Mouse (Mus musculus) stomach, embryonic 14.5 days (tissue): Measurements from ENCODE around the gene Tbl1x. TPM values are rescaled to one million over a fixed set of nuclear protein-coding genes. Genes with fewer than 3 reads are reported as not detected.

Experiments
- ATAC-seq: fragments of 200-750 bp; cut with Nextera tagmentation; 2 replicates; pipeline ENCODE4 v1.8.0; 2017; ENCODE audit warnings: low read depth, moderate TSS enrichment; ENCODE audit not compliant: insufficient number of reproducible peaks, insufficient read depth, low FRiP score
- H3K27ac ChIP-seq: fragments of 300-500 bp; sonication (generic); 2 replicates; pipeline ENCODE4 v1.5.1; 2014; ENCODE audit warnings: mild to moderate bottlenecking, low read length, moderate library complexity, mixed read lengths
- H3K27me3 ChIP-seq: fragments of 300-500 bp; sonication (generic); 2 replicates; pipeline ENCODE4 v1.6.1; 2014; ENCODE audit warnings: low read length, control low read depth, mixed read lengths; ENCODE audit not compliant: control insufficient read depth, insufficient read depth
- H3K36me3 ChIP-seq: fragments of 300-500 bp; sonication (generic); 2 replicates; pipeline ENCODE4 v1.6.1; 2014; ENCODE audit warnings: mild to moderate bottlenecking, control low read depth, low read length, moderate library complexity, mixed read lengths; ENCODE audit not compliant: control insufficient read depth, insufficient read depth
- H3K4me1 ChIP-seq: fragments of 300-500 bp; sonication (generic); 2 replicates; pipeline ENCODE4 v1.6.1; 2014; ENCODE audit warnings: low read length, control low read depth, mixed read lengths; ENCODE audit not compliant: control insufficient read depth, insufficient read depth
- H3K4me2 ChIP-seq: fragments of 300-500 bp; sonication (generic); replicated peaks from 2 replicates; pipeline ENCODE4 v1.6.1; 2014; ENCODE audit warnings: low read depth, low read length, control low read depth
- H3K4me3 ChIP-seq: fragments of 300-500 bp; sonication (generic); 2 replicates; pipeline ENCODE4 v1.5.1; 2014; ENCODE audit warnings: low read depth, low read length, control low read depth
- H3K9ac ChIP-seq: fragments of 300-500 bp; sonication (generic); replicated peaks from 2 replicates; pipeline ENCODE4 v1.6.1; 2014; ENCODE audit warnings: low read depth, mild to moderate bottlenecking, control low read depth, low read length, moderate library complexity, mixed read lengths
- H3K9me3 ChIP-seq: fragments of 300-500 bp; sonication (generic); 2 replicates; pipeline ENCODE4 v1.6.1; 2016; ENCODE audit warnings: low read depth, low read length, control low read depth; ENCODE audit not compliant: control insufficient read depth
- WGBS: fragments of 180-500 bp; shearing (Covaris S2); extraction: QIAGEN DNeasy Blood & Tissue Kit; methylation state at CpG from one replicate; pipeline ENCODE4 v1.1.7; 2014; 5-methylcytosine and 5-hydroxymethylcytosine counted together
- polyA plus RNA-seq: library from polyadenylated mRNA; unstranded; fragments of >200 nt; fragmentation: Nextera tagmentation; extraction: Ambion mirVana; gene quantifications from 2 replicates; pipeline ENCODE4 v1.2.1, GENCODE M21; 2014

Gene Tbl1x
- polyA plus RNA-seq, 1 experiment from 2014 or later = 88.9 TPM

DNA sequence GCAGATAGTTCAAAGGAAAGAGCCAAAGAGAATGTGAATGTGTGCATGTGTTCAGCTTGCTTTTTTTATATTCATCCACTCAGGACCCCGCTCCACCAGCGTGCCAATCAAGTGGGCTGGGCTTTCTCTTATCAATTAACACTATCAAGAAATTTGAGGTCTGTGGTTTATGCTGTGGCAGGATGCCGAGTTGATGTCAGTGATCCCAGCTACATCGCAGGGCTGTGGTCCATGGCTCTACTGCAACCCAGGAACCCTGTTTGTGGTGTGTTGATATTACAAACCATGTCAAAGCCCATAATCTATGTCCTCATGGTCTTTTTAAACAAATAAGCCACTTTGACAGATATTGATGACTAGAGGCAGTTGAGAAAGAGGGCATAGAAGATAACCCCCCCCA, 129.5 kb downstream of the Tbl1x start:
- H3K9me3 ChIP-seq = no peaks in the 10 kb centered on the region
- ATAC-seq = no peak
- H3K36me3 ChIP-seq = no peaks in the 10 kb centered on the region
- no peak overlapping the region for H3K4me3 ChIP-seq
- WGBS = 78% methylated on average over 4 of the region's 4 CpGs
- H3K27ac ChIP-seq = no peak overlapping the region
- H3K4me2 ChIP-seq = no peak overlapping the region
- no peaks in the 10 kb centered on the region for H3K27me3 ChIP-seq
- H3K4me1 ChIP-seq = no peaks in the 10 kb centered on the region
- no peak overlapping the region for H3K9ac ChIP-seq

DNA sequence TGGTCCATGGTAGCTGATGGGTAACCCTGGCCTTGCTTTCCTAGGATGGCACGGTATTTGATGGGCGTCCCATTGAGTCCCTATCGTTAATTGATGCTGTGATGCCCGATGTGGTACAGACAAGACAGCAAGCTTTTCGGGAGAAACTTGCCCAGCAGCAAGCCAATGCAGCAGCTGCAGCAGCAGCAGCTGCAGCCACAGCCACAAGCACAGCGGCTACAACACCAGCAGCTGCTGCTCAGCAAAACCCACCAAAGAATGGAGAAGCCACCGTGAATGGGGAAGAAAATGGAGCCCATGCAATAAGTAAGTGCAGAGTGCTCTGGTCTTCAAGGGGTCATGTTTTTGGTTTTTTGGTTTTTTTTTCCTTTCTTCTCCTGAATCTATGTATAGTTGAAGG, 135.4 kb downstream of the Tbl1x start:
- Histone ChIP-seq H3K27ac (no peak overlapping the region), H3K4me2 (no peak overlapping the region), H3K4me3 (no peak overlapping the region), H3K9ac (no peak overlapping the region), H3K4me1 (no peaks in the 10 kb centered on the region), H3K9me3 (no peaks in the 10 kb centered on the region), H3K27me3 (no peaks in the 10 kb centered on the region), H3K36me3 (peaks cover under 1% of the 10 kb centered on the region)
- WGBS = 92% methylated on average over 7 of the region's 7 CpGs
- no peak for ATAC-seq

DNA sequence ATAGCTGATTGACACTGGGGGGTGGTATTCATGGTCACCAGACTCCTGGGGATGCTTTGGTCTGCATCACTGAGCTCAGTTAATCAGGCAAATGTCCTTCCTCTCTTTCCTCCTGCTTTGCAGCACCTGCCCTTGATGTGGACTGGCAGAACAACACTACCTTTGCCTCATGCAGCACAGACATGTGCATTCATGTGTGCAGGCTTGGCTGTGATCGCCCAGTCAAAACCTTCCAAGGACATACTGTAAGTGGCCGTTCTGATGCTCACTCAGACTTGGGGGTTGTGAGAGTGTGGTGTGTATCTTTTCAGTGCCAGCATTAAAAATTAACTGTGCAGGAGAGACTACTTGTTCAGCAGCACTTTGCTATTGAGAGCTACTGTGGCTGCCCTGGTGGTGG, 139.4 kb downstream of the Tbl1x start:
- Histone ChIP-seq H3K36me3 (peaks cover 10% of the 10 kb centered on the region), H3K9me3 (no peaks in the 10 kb centered on the region), H3K4me1 (no peaks in the 10 kb centered on the region), H3K27me3 (no peaks in the 10 kb centered on the region), H3K9ac (no peak overlapping the region), H3K27ac (no peak overlapping the region), H3K4me2 (no peak overlapping the region), H3K4me3 (no peak overlapping the region)
- WGBS = 79% methylated on average over 2 of the region's 2 CpGs
- ATAC-seq = no peak

DNA sequence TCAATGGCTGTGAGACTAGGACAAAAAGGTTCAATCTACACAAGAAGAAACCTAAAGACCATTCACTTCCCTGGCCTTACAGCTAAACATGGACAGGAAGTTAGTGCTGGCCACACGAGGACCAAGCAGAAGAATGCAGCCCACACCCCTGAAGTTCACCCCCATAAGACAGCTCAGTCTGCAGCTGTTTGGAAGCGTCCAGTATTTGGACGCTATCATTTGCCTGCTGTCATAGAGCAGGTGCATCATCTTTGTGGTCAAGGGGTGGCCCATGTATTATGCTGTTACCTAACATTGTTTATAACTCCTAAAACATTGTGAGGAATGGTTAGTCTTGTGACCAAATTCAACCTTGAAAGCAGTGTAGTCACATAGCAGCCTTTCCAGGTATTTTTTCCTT, 151.2 kb downstream of the Tbl1x start:
- Histone ChIP-seq H3K4me3 (no peak overlapping the region), H3K27ac (no peak overlapping the region), H3K4me2 (no peak overlapping the region), H3K4me1 (no peaks in the 10 kb centered on the region), H3K9me3 (no peaks in the 10 kb centered on the region), H3K36me3 (peaks cover 10% of the 10 kb centered on the region; the same call in 1 of the 2 replicates), H3K9ac (no peak overlapping the region), H3K27me3 (no peaks in the 10 kb centered on the region)
- WGBS = 79% methylated on average over 3 of the region's 3 CpGs
- no peak for ATAC-seq

DNA sequence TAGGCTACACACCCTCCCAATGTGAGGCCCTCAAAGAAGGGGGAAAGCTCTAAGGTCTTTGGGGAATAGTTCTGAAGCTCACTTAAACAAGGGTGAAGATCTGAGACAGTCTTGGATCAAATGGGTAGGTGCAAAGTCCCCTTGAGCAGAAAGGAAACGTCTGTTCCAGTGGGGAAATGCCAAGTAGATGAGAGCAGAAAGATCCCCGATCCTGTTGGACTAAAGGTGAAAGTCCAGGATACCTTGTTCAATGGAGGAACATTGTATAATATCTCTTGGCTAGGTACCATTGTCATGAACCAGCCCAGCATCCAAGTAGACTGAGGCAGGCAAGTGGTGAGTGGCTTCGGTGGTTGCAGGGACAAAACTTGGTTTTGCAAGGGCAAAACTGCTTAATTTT, 152.5 kb downstream of the Tbl1x start:
- no peak for ATAC-seq
- H3K9ac ChIP-seq = no peak overlapping the region
- no peak overlapping the region for H3K4me3 ChIP-seq
- peaks cover 10% of the 10 kb centered on the region; the same call in 1 of the 2 replicates for H3K36me3 ChIP-seq
- H3K27me3 ChIP-seq = no peaks in the 10 kb centered on the region
- H3K9me3 ChIP-seq = no peaks in the 10 kb centered on the region
- H3K27ac ChIP-seq = no peak overlapping the region
- WGBS = 77% methylated on average over 3 of the region's 3 CpGs
- H3K4me2 ChIP-seq = no peak overlapping the region
- H3K4me1 ChIP-seq = no peaks in the 10 kb centered on the region

DNA sequence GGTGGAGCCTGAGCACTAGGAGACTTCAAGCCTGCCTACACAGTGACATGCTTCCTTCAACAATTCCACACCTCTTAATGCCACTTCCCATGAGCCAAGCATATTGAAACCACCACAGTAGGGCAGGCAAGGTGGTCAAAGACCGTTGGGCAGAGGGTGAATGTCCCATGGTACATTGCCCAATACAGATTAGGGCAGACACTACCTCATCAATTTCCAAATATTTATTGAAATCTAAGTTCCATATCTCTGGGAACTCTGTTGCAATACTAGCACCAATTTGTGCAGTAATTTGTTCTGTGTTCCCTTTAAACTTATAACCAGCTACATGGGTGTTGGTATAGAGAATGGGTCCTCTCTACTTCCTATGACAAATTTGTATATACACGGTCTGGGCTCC, 154.2 kb downstream of the Tbl1x start:
- H3K4me3 ChIP-seq = no peak overlapping the region
- no peak overlapping the region for H3K27ac ChIP-seq
- no peaks in the 10 kb centered on the region for H3K4me1 ChIP-seq
- no peak overlapping the region for H3K4me2 ChIP-seq
- WGBS = 81% methylated on average over 2 of the region's 2 CpGs
- no peaks in the 10 kb centered on the region for H3K27me3 ChIP-seq
- no peak for ATAC-seq
- H3K36me3 ChIP-seq = peaks cover 4% of the 10 kb centered on the region; the same call in 1 of the 2 replicates
- no peak overlapping the region for H3K9ac ChIP-seq
- H3K9me3 ChIP-seq = no peaks in the 10 kb centered on the region

DNA sequence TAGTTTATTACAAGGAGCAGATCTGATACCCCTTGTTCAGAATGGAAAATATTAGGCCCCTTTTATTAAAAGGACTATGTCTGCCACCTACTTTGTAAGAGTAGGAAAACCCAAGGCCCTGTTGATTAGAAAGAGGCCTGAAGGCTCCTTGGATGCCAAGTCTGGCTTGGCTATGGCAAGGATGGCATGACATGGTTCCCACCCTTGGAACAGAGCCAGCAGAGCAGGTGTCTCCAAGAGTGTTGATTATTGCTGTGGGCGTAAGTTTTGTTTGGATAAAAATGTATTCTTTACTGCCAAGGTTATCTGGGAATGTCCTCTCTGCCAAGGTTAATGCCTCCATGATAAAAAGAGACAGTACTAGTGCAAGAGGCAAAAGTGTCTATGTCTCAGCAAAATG, 156.1 kb downstream of the Tbl1x start:
- H3K4me3 ChIP-seq = no peak overlapping the region
- WGBS = 58% methylated on average over 1 of the region's 1 CpGs
- no peak overlapping the region for H3K9ac ChIP-seq
- H3K27me3 ChIP-seq = no peaks in the 10 kb centered on the region
- H3K36me3 ChIP-seq = no peaks in the 10 kb centered on the region
- H3K27ac ChIP-seq = no peak overlapping the region
- H3K9me3 ChIP-seq = no peaks in the 10 kb centered on the region
- ATAC-seq = no peak
- H3K4me2 ChIP-seq = no peak overlapping the region
- H3K4me1 ChIP-seq = no peaks in the 10 kb centered on the region

DNA sequence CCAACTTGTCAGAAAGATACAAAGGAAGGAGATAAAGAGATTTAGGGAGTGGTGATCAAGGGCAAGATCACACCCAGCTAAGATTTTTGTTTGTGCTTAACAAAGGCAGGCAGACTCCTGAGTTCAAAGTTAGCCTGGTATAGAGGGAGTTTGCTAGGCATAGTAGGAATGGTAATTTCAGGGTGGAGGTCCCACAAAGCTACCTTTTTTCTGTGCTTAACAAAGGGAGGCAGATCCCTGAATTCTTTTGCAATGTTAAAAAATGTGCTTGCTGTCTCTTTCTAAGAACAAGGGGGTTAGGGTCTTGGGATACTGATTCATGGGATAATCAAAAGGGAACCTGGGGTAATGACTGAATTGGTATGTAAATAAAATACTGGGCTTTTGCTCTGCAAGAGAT, 156.6 kb downstream of the Tbl1x start:
- Histone ChIP-seq H3K4me1 (no peaks in the 10 kb centered on the region), H3K9ac (no peak overlapping the region), H3K36me3 (no peaks in the 10 kb centered on the region), H3K9me3 (no peaks in the 10 kb centered on the region), H3K4me2 (no peak overlapping the region), H3K27ac (no peak overlapping the region), H3K4me3 (no peak overlapping the region), H3K27me3 (no peaks in the 10 kb centered on the region)
- ATAC-seq = no peak

DNA sequence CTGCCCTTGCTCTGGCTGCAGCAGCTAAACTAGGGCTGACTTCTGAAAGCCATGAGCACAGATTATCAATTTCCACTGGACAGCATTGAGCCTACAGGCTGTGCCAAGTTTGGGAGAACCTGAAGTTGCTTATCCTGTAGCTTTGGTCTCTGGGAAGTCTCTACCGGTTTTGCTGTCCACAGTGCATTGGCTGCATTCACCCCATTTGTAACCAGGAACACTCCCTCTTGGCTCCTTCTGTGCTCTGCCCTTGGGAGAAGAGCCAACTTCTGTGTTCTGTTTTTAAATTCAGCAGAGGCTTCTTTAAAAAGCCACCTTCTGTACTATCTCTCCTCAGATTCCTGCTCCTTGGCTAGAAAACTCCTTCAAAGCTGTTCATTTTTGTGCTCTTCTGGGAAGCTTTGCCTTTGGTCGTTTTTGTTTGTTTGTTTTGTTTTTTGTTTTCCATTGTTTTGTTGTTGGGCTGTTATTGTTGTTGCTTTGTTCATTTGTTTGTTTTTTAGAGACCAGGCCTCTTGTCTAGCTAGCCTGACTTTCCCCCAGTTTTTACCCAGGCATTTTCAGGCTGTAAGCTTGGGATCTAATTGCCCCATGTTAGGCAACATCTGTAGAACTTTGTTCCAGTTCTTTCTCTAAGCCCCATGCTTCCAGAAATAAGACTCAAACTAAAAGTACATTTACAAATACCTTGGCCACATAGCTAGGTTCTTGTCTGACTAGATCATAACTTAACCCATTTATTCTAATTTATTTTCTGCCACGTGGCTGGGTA, 159.2 kb downstream of the Tbl1x start:
- ATAC-seq = no peak
- no peaks in the 10 kb centered on the region for H3K27me3 ChIP-seq

More for the DNA sequence above, 159.2 kb downstream of the Tbl1x start:
- WGBS = 58% methylated on average over 3 of the region's 3 CpGs
- no peak overlapping the region for H3K4me2 ChIP-seq
- H3K4me3 ChIP-seq = no peak overlapping the region
- H3K36me3 ChIP-seq = no peaks in the 10 kb centered on the region
- no peak overlapping the region for H3K27ac ChIP-seq
- no peaks in the 10 kb centered on the region for H3K4me1 ChIP-seq
- H3K9me3 ChIP-seq = no peaks in the 10 kb centered on the region
- no peak overlapping the region for H3K9ac ChIP-seq
